Mouse (Mus musculus): Measurements from ENCODE around the gene Farsa. TPM values are rescaled to one million over a fixed set of nuclear protein-coding genes. Genes with fewer than 3 reads are reported as not detected.
A peak's percentile ranks its signal among the peaks of the same experiment; 100 is the strongest.

Gene Farsa
- polyA plus RNA-seq, 1 experiment from 2014 or later, result 107 TPM

GRCm38 (mm10) chr8:84847684-84848435 lies 8.9 kb upstream of the Farsa start:
- Histone ChIP-seq H3K36me3 (peaks cover 22% of the 10 kb centered on the region), H3K4me3 (peak overlapping the region; percentile 98), H3K27ac (peak overlapping the region; percentile 87), H3K27me3 (no peaks in the 10 kb centered on the region), H3K4me2 (peak overlapping the region; percentile 78), H3K9ac (peak overlapping the region; percentile 79), H3K9me3 (no peaks in the 10 kb centered on the region), H3K4me1 (replicated peaks) (peaks cover 35% of the 10 kb centered on the region)
- 53% methylated on average over 6 of the region's 6 CpGs for WGBS
- ATAC-seq (ENCODE audit: low FRiP score), result no peak

- H3K4me2 ChIP-seq, result no peak overlapping the region
- no peaks in the 10 kb centered on the region for H3K27me3 ChIP-seq
- no peaks in the 10 kb centered on the region for H3K9me3 ChIP-seq
- 93% methylated on average over 3 of the region's 3 CpGs for WGBS
- H3K36me3 ChIP-seq, result peaks cover 24% of the 10 kb centered on the region
- peak overlapping the region; percentile 84 for H3K4me3 ChIP-seq
- H3K4me1 ChIP-seq (replicated peaks), result peaks cover 17% of the 10 kb centered on the region
- H3K9ac ChIP-seq, result no peak overlapping the region
- H3K27ac ChIP-seq, result no peak overlapping the region; the same call in 1 of the 2 replicates
- ATAC-seq (ENCODE audit: low FRiP score), result peak; percentile 41
Observed at GRCm38 (mm10) chr8:84856434-84856833, 355 bp upstream of the Farsa start.

GRCm38 (mm10) chr8:84871376-84872308 lies 14.9 kb downstream of the Farsa start, which contains the start of gene Syce2:
Gene Syce2, plus strand, starts transcription at chr8:84872111.
- Histone ChIP-seq H3K9ac (peak within 1 kb of the TSS; percentile 66), H3K4me2 (peak within 1 kb of the TSS; percentile 73), H3K9me3 (no peaks in the 10 kb centered on the region), H3K27me3 (peaks cover 14% of the 10 kb centered on the region), H3K27ac (no peak within 1 kb of the TSS), H3K36me3 (peaks cover 32% of the 10 kb centered on the region), H3K4me1 (replicated peaks) (peaks cover 14% of the 10 kb centered on the region), H3K4me3 (peak within 1 kb of the TSS; percentile 42)
- 18% methylated on average over 46 of the region's 46 CpGs for WGBS
- peak; percentile 66 for ATAC-seq (ENCODE audit: low FRiP score)

- ATAC-seq (ENCODE audit: low FRiP score), result peak; percentile 60
- 2% methylated on average over 54 of the region's 54 CpGs for WGBS
- peak overlapping the region; percentile 66 for H3K9ac ChIP-seq
Observed at GRCm38 (mm10) chr8:84872309-84872965, 15.6 kb downstream of the Farsa start.

GRCm38 (mm10) chr8:84873016-84873415 lies 16.2 kb downstream of the Farsa start:
- Histone ChIP-seq H3K4me2 (peak overlapping the region; percentile 73; the same call in 1 of the 2 replicates), H3K27me3 (peaks cover 14% of the 10 kb centered on the region), H3K27ac (no peak overlapping the region), H3K9ac (no peak overlapping the region), H3K4me1 (replicated peaks) (peaks cover 20% of the 10 kb centered on the region), H3K36me3 (peaks cover 18% of the 10 kb centered on the region), H3K4me3 (peak overlapping the region; percentile 42; the same call in 1 of the 2 replicates), H3K9me3 (no peaks in the 10 kb centered on the region)
- no peak for ATAC-seq (ENCODE audit: low FRiP score)
- WGBS, result 72% methylated on average over 4 of the region's 4 CpGs

More at GRCm38 (mm10) chr8:84872309-84872965, 15.6 kb downstream of the Farsa start:
- peaks cover 24% of the 10 kb centered on the region for H3K36me3 ChIP-seq
- peaks cover 15% of the 10 kb centered on the region for H3K4me1 ChIP-seq (replicated peaks)
- no peaks in the 10 kb centered on the region for H3K9me3 ChIP-seq
- peak overlapping the region; percentile 73 for H3K4me2 ChIP-seq
- H3K27ac ChIP-seq, result no peak overlapping the region
- H3K27me3 ChIP-seq, result peaks cover 14% of the 10 kb centered on the region
- peak overlapping the region; percentile 42 for H3K4me3 ChIP-seq

- no peak for ATAC-seq (ENCODE audit: low FRiP score)
Observed at GRCm38 (mm10) chr8:84874339-84874738, 17.6 kb downstream of the Farsa start.

GRCm38 (mm10) chr8:84877297-84878035 lies 20.7 kb downstream of the Farsa start:
- H3K36me3 ChIP-seq, result no peaks in the 10 kb centered on the region
- no peaks in the 10 kb centered on the region for H3K9me3 ChIP-seq
- ATAC-seq (ENCODE audit: low FRiP score), result peak; percentile 10; the same call in 1 of the 2 replicates
- H3K4me1 ChIP-seq (replicated peaks), result peaks cover 12% of the 10 kb centered on the region
- H3K9ac ChIP-seq, result peak overlapping the region; percentile 19; the same call in 1 of the 2 replicates
- H3K27ac ChIP-seq, result peak overlapping the region; percentile 35; the same call in 1 of the 2 replicates
- 78% methylated on average over 3 of the region's 3 CpGs for WGBS
- H3K27me3 ChIP-seq, result peaks cover 7% of the 10 kb centered on the region
- H3K4me2 ChIP-seq, result no peak overlapping the region
- H3K4me3 ChIP-seq, result no peak overlapping the region

More at GRCm38 (mm10) chr8:84874339-84874738, 17.6 kb downstream of the Farsa start:
- H3K27me3 ChIP-seq, result peaks cover 14% of the 10 kb centered on the region
- no peaks in the 10 kb centered on the region for H3K9me3 ChIP-seq
- no peak overlapping the region for H3K4me3 ChIP-seq
- H3K4me1 ChIP-seq (replicated peaks), result peaks cover 20% of the 10 kb centered on the region
- peaks cover 5% of the 10 kb centered on the region for H3K36me3 ChIP-seq
- no peak overlapping the region for H3K27ac ChIP-seq
- H3K9ac ChIP-seq, result no peak overlapping the region
- H3K4me2 ChIP-seq, result no peak overlapping the region
- 92% methylated on average over 3 of the region's 3 CpGs for WGBS

- H3K9ac ChIP-seq, result no peak overlapping the region
Observed at GRCm38 (mm10) chr8:84878915-84879314, 22.1 kb downstream of the Farsa start.

GRCm38 (mm10) chr8:84884728-84885127 lies 27.9 kb downstream of the Farsa start:
- 90% methylated on average over 4 of the region's 4 CpGs for WGBS
- H3K4me1 ChIP-seq (replicated peaks), result no peaks in the 10 kb centered on the region
- no peak for ATAC-seq (ENCODE audit: low FRiP score)

More at GRCm38 (mm10) chr8:84878915-84879314, 22.1 kb downstream of the Farsa start:
- no peak overlapping the region for H3K4me2 ChIP-seq
- WGBS, result 86% methylated on average over 1 of the region's 1 CpGs
- no peaks in the 10 kb centered on the region for H3K36me3 ChIP-seq
- no peak overlapping the region for H3K27ac ChIP-seq
- H3K9me3 ChIP-seq, result no peaks in the 10 kb centered on the region
- peaks cover 6% of the 10 kb centered on the region; the same call in 1 of the 2 replicates for H3K4me1 ChIP-seq (replicated peaks)
- H3K27me3 ChIP-seq, result no peaks in the 10 kb centered on the region
- no peak overlapping the region for H3K4me3 ChIP-seq
- ATAC-seq (ENCODE audit: low FRiP score), result no peak

GRCm38 (mm10) chr8:84888280-84888679 lies 31.5 kb downstream of the Farsa start:
- Histone ChIP-seq H3K4me2 (no peak overlapping the region), H3K4me1 (replicated peaks) (peaks cover 12% of the 10 kb centered on the region), H3K27ac (no peak overlapping the region), H3K27me3 (no peaks in the 10 kb centered on the region), H3K36me3 (peaks cover 56% of the 10 kb centered on the region), H3K9ac (no peak overlapping the region), H3K4me3 (no peak overlapping the region), H3K9me3 (no peaks in the 10 kb centered on the region)
- ATAC-seq (ENCODE audit: low FRiP score), result no peak
- 99% methylated on average over 3 of the region's 3 CpGs for WGBS

More at GRCm38 (mm10) chr8:84884728-84885127, 27.9 kb downstream of the Farsa start:
- Histone ChIP-seq H3K4me2 (no peak overlapping the region), H3K27ac (no peak overlapping the region), H3K36me3 (peaks cover 45% of the 10 kb centered on the region), H3K9me3 (no peaks in the 10 kb centered on the region), H3K27me3 (no peaks in the 10 kb centered on the region), H3K4me3 (no peak overlapping the region), H3K9ac (no peak overlapping the region)

- H3K27ac ChIP-seq, result no peak overlapping the region
- H3K4me3 ChIP-seq, result no peak overlapping the region
- H3K9me3 ChIP-seq, result no peaks in the 10 kb centered on the region
- H3K4me2 ChIP-seq, result no peak overlapping the region
- H3K36me3 ChIP-seq, result peaks cover 56% of the 10 kb centered on the region
- no peak for ATAC-seq (ENCODE audit: low FRiP score)
- no peaks in the 10 kb centered on the region for H3K27me3 ChIP-seq
- peaks cover 16% of the 10 kb centered on the region for H3K4me1 ChIP-seq (replicated peaks)
- no peak overlapping the region for H3K9ac ChIP-seq
- 93% methylated on average over 1 of the region's 1 CpGs for WGBS
Observed at GRCm38 (mm10) chr8:84889141-84889540, 32.4 kb downstream of the Farsa start.
